ENCODE assay signal across 9 mouse cellular contexts in genomic region chr9:53673571-53673970, GRCm38 (mm10). TPM values are rescaled to one million over a fixed set of nuclear protein-coding genes. Genes with fewer than 3 reads are reported as not detected.
A peak's percentile ranks its signal among the peaks of the same experiment; 100 is the strongest.
DNase-seq lines count a peak whose midpoint lies in the region; ATAC-seq and TF ChIP-seq lines count a peak whose summit lies in the region.
"Had no signal": no experiment of that assay in that cellular context is flagged by ENCODE, and none has a peak within 500 bp of the region (broad histone marks: within the 10 kb centered on the region; RNA-seq: fewer than 3 reads in every experiment).

No protein-coding gene starts in this region.

- no peak overlapping the region for H3K27ac ChIP-seq in intestine, postnatal 0 days (ENCODE audit: low read depth, low read length)
- H3K27ac ChIP-seq in limb, embryonic 14.5 days (replicated peaks; ENCODE audit: low read depth, low read length), result no peak overlapping the region
- H3K27ac ChIP-seq in thymus, adult 2 months (ENCODE audit: control insufficient read depth, insufficient read depth, low read length), result no peak overlapping the region
- H3K27ac ChIP-seq: heart, embryonic 15.5 days had no signal

- H3K9ac ChIP-seq in intestine, postnatal 0 days (ENCODE audit: low read depth, low read length), result no peak overlapping the region
- no peak overlapping the region for H3K9ac ChIP-seq in limb, embryonic 14.5 days (ENCODE audit: low read depth, low read length, severe bottlenecking)
- H3K9ac ChIP-seq: heart, embryonic 15.5 days had no signal

- H3K4me3 ChIP-seq in intestine, postnatal 0 days (ENCODE audit: low read depth, low read length), result no peak overlapping the region
- H3K4me3 ChIP-seq in limb, embryonic 14.5 days (replicated peaks; ENCODE audit: low read length), result no peak overlapping the region
- H3K4me3 ChIP-seq in thymus, adult 2 months (ENCODE audit: control insufficient read depth, insufficient read depth, low read length), result no peak overlapping the region
- H3K4me3 ChIP-seq: heart, embryonic 15.5 days had no signal

- no peak for ATAC-seq in intestine, postnatal 0 days
- ATAC-seq in limb, embryonic 14.5 days (ENCODE audit: low FRiP score, low read depth), result no peak

- no peak overlapping the region for H3K4me2 ChIP-seq in intestine, postnatal 0 days (replicated peaks; ENCODE audit: low read depth)
- H3K4me2 ChIP-seq in limb, embryonic 14.5 days (replicated peaks; ENCODE audit: low read depth, low read length, severe bottlenecking), result no peak overlapping the region
- H3K4me2 ChIP-seq: heart, embryonic 15.5 days had no signal

- no peaks in the 10 kb centered on the region for H3K36me3 ChIP-seq in intestine, postnatal 0 days (ENCODE audit: control insufficient read depth, insufficient read depth)
- no peaks in the 10 kb centered on the region for H3K36me3 ChIP-seq in limb, embryonic 14.5 days (ENCODE audit: control insufficient read depth, insufficient read depth, low read length)
- H3K36me3 ChIP-seq in thymus, adult 2 months (ENCODE audit: control insufficient read depth, insufficient read depth, low read length), result no peaks in the 10 kb centered on the region
- H3K36me3 ChIP-seq: heart, embryonic 15.5 days had no signal

- no peak for TF ChIP-seq POLR2A in limb, embryonic 14.5 days (IDR thresholded peaks at IDR 0.05; ENCODE audit: borderline replicate concordance, extremely low read depth, insufficient read depth, insufficient read length)
- TF ChIP-seq POLR2A in thymus, adult 2 months (IDR thresholded peaks at IDR 0.05; ENCODE audit: control insufficient read depth, extremely low read depth, insufficient read depth, low read length, poor library complexity), result no peak

- DNase-seq in urinary bladder, postnatal 14 days (ENCODE audit: low spot score), result peak; percentile 82
- DNase-seq in urinary bladder, postnatal 10 days (ENCODE audit: low spot score), result no peak
- DNase-seq in c-Kit-negative CD71-positive TER-119-positive erythroid progenitor cells, embryonic 14.5 days (ENCODE audit: low read depth, low spot score), result peak; percentile 61
- DNase-seq in fibroblast of lung, adult 2 months (ENCODE audit: low read depth), result peak; percentile 42
- DNase-seq in limb, embryonic 14.5 days (ENCODE audit: low spot score), result peak; percentile 53
- DNase-seq in ovary, adult 18-20 months (ENCODE audit: low spot score), result peak; percentile 3
- peak; percentile 84 for DNase-seq in thymus, adult 2 months

- no peaks in the 10 kb centered on the region for H3K27me3 ChIP-seq in intestine, postnatal 0 days (replicated peaks; ENCODE audit: control insufficient read depth, insufficient read depth, low read length)
- no peaks in the 10 kb centered on the region for H3K27me3 ChIP-seq in limb, embryonic 14.5 days (ENCODE audit: control insufficient read depth, insufficient read depth, low read length)
- H3K27me3 ChIP-seq in thymus, adult 2 months (ENCODE audit: control insufficient read depth, insufficient read depth, low read length), result no peaks in the 10 kb centered on the region
- H3K27me3 ChIP-seq: heart, embryonic 15.5 days had no signal

- 26% methylated on average over 3 of the region's 3 CpGs for WGBS in intestine, postnatal 0 days
- WGBS in limb, embryonic 14.5 days, result 16% methylated on average over 3 of the region's 3 CpGs
- WGBS in thymus, adult 2 months, result 33% methylated on average over 3 of the region's 3 CpGs

- no peaks in the 10 kb centered on the region for H3K9me3 ChIP-seq in intestine, postnatal 0 days (ENCODE audit: control insufficient read depth)
- no peaks in the 10 kb centered on the region for H3K9me3 ChIP-seq in limb, embryonic 14.5 days (ENCODE audit: control insufficient read depth, low read length)
- H3K9me3 ChIP-seq: heart, embryonic 15.5 days had no signal

- H3K4me1 ChIP-seq in intestine, postnatal 0 days (replicated peaks; ENCODE audit: control insufficient read depth, insufficient read depth, low read length), result no peaks in the 10 kb centered on the region
- H3K4me1 ChIP-seq in limb, embryonic 14.5 days (ENCODE audit: control insufficient read depth, insufficient read depth, low read length), result no peaks in the 10 kb centered on the region
- H3K4me1 ChIP-seq in thymus, adult 2 months (replicated peaks; ENCODE audit: control insufficient read depth, insufficient read depth, low read length), result no peaks in the 10 kb centered on the region
- H3K4me1 ChIP-seq: heart, embryonic 15.5 days had no signal

- peak; percentile 89 for TF ChIP-seq CTCF in intestine, postnatal 0 days (IDR thresholded peaks at IDR 0.05; ENCODE audit: low read depth)
- TF ChIP-seq CTCF in thymus, adult 2 months (IDR thresholded peaks at IDR 0.05; ENCODE audit: borderline replicate concordance, control insufficient read depth, extremely low read depth, insufficient read depth, low read length, poor library complexity), result no peak

RNA-seq across cellular contexts. Expression of gene Cul5, which starts 3.8 kb away (rescaled TPM):
- 19.0 and 20.2 TPM in 2 replicates for polyA plus RNA-seq in intestine, postnatal 0 days (2015; fragmentation: Nextera tagmentation; extraction: Ambion mirVana)
- 12.0 and 13.4 TPM in 2 replicates for polyA plus RNA-seq in limb, embryonic 14.5 days (2012; rRNA removed)
- polyA plus RNA-seq in limb, embryonic 14.5 days (2014; fragmentation: Nextera tagmentation; extraction: Ambion mirVana), result 42.4 and 45.5 TPM in 2 replicates
- polyA plus RNA-seq in thymus, adult 2 months (2012; rRNA removed), result 6.1 and 8.7 TPM in 2 replicates

RNA-seq across cellular contexts. Expression of gene Rab39, which starts 32.5 kb away (rescaled TPM):
- polyA plus RNA-seq in intestine, postnatal 0 days (2015; fragmentation: Nextera tagmentation; extraction: Ambion mirVana), result 0.25 and 0.33 TPM in 2 replicates
- polyA plus RNA-seq in limb, embryonic 14.5 days (2012; rRNA removed), result 0.20 and 0.25 TPM in 2 replicates
- polyA plus RNA-seq in limb, embryonic 14.5 days (2014; fragmentation: Nextera tagmentation; extraction: Ambion mirVana), result 0.28 and 0.81 TPM in 2 replicates
- polyA plus RNA-seq in thymus, adult 2 months (2012; rRNA removed), result 0.43 and 0.46 TPM in 2 replicates
